Mouse (Mus musculus): ENCODE data around the gene Pygb. TPM values are rescaled to one million over a fixed set of nuclear protein-coding genes. Genes with fewer than 3 reads are reported as not detected.

Gene Pygb
- total and polyA plus RNA-seq, 3 experiments, result 36.4 to 47.7 (median 43.2) TPM

GRCm38 (mm10) chr2:150768678-150769077, 17.9 kb upstream of the Pygb start:
- in situ Hi-C loops (cut with MboI; ENCODE audit: low pct_ligation_motif_present, low pct_unique_long_range_greater_than_20kb, low sequenced_read_pairs), result no loop called here
- H3K4me3 ChIP-seq (replicated peaks in 1 of 3; ENCODE audit: low read depth in 2 of 3, low read length in 2 of 3, poor library complexity in 1 of 3), result no peak overlapping the region
- no peaks in the 10 kb centered on the region for H3K27me3 ChIP-seq (replicated peaks)
- H3K36me3 ChIP-seq (replicated peaks in 1 of 2; ENCODE audit: control insufficient read depth in 1 of 2, insufficient read depth in 1 of 2, low read length in 1 of 2), result peaks cover 68 to 93% of the 10 kb centered on the region in 2 experiments
- peaks cover 0 to 19% of the 10 kb centered on the region in 2 experiments; a peak in 2 of 4 replicates for H3K4me1 ChIP-seq (ENCODE audit: control insufficient read depth in 1 of 2, insufficient read depth in 2 of 2)
- TF ChIP-seq JUND (conservative IDR thresholded peaks at IDR 0.05; ENCODE audit: low read depth, low read length), result no peak
- TF ChIP-seq TBP (conservative IDR thresholded peaks at IDR 0.05; ENCODE audit: low read depth, low read length), result no peak
- no peak for TF ChIP-seq MYC (IDR thresholded peaks at IDR 0.05; ENCODE audit: low read depth, low read length)
- TF ChIP-seq CHD2 (IDR thresholded peaks at IDR 0.05; ENCODE audit: low read length), result no peak
- TF ChIP-seq HCFC1 (IDR thresholded peaks at IDR 0.05; ENCODE audit: low read depth, low read length), result no peak
- no peak for TF ChIP-seq NRF1 (IDR thresholded peaks at IDR 0.05; ENCODE audit: low read depth, low read length)
- TF ChIP-seq ELF1 (IDR thresholded peaks at IDR 0.05; ENCODE audit: low read depth, low read length), result no peak
- no peak for TF ChIP-seq MXI1 (IDR thresholded peaks at IDR 0.05; ENCODE audit: low read depth, low read length)
- TF ChIP-seq UBTF (IDR thresholded peaks at IDR 0.05; ENCODE audit: low read depth, low read length), result no peak
- no peak for TF ChIP-seq POLR2A (IDR thresholded peaks at IDR 0.05; ENCODE audit: low read depth, low read length)
- no peak for TF ChIP-seq ZNF384 (IDR thresholded peaks at IDR 0.05; ENCODE audit: low read depth, low read length)
- H3K79me2 ChIP-seq (replicated peaks; ENCODE audit: control insufficient read depth, extremely low read depth, insufficient read depth, poor library complexity, severe bottlenecking), result no peaks in the 10 kb centered on the region
- dilution Hi-C loops (cut with MboI; ENCODE audit: extremely low pct_ligation_motif_present, extremely low pct_unique_long_range_greater_than_20kb, low sequenced_read_pairs), result no loop called here
- H3K9ac ChIP-seq (ENCODE audit: insufficient read depth, low read depth), result no peak overlapping the region
- no peak overlapping the region for H3K4me2 ChIP-seq (ENCODE audit: insufficient read depth, low read depth, poor library complexity, severe bottlenecking)
- no peaks in the 10 kb centered on the region for H3K9me3 ChIP-seq (replicated peaks; ENCODE audit: low read length)
- no peak overlapping the region for H3K27ac ChIP-seq (ENCODE audit: insufficient read depth, low read depth)
- DNase-seq (ENCODE audit: extremely low read depth), result no peak

DNA sequence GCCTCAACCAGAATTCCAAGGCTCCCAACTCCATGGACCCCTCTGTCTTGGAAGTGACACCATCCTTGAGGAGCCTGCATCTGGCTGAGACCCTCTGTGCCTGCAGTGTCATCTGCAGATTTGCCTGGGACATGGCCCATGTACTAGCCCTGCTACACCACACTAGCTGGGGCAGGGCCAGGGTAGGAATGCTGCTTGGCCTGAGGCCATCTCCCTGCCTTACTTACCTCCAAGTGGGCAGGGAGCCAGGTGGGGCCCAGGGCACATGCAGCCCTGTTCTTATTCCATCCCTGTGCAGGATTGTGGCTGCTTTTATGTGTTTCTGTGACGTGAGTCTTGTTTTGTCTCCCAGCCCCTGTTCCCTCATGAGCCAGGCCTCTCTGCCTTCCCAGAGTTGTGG, 15.8 kb upstream of the Pygb start:
- in situ Hi-C loops (cut with MboI; ENCODE audit: low pct_ligation_motif_present, low pct_unique_long_range_greater_than_20kb, low sequenced_read_pairs), result no loop called here
- H3K9ac ChIP-seq (ENCODE audit: insufficient read depth, low read depth), result no peak overlapping the region
- dilution Hi-C loops (cut with MboI; ENCODE audit: extremely low pct_ligation_motif_present, extremely low pct_unique_long_range_greater_than_20kb, low sequenced_read_pairs), result no loop called here
- no peaks in the 10 kb centered on the region for H3K27me3 ChIP-seq (replicated peaks)
- H3K4me3 ChIP-seq (replicated peaks in 1 of 3; ENCODE audit: low read depth in 2 of 3, low read length in 2 of 3, poor library complexity in 1 of 3), result no peak overlapping the region
- no peak overlapping the region for H3K27ac ChIP-seq (ENCODE audit: insufficient read depth, low read depth)
- peaks cover 51 to 72% of the 10 kb centered on the region in 2 experiments for H3K36me3 ChIP-seq (replicated peaks in 1 of 2; ENCODE audit: control insufficient read depth in 1 of 2, insufficient read depth in 1 of 2, low read length in 1 of 2)
- no peaks in the 10 kb centered on the region for H3K9me3 ChIP-seq (replicated peaks; ENCODE audit: low read length)
- DNase-seq (ENCODE audit: extremely low read depth), result no peak
- peaks cover 0 to 19% of the 10 kb centered on the region in 2 experiments; a peak in 2 of 4 replicates for H3K4me1 ChIP-seq (ENCODE audit: control insufficient read depth in 1 of 2, insufficient read depth in 2 of 2)
- no peak overlapping the region for H3K4me2 ChIP-seq (ENCODE audit: insufficient read depth, low read depth, poor library complexity, severe bottlenecking)
- no peak for TF ChIP-seq EP300 (IDR thresholded peaks at IDR 0.05; ENCODE audit: low read length)
- no peak for TF ChIP-seq CTCF (conservative IDR thresholded peaks at IDR 0.05 in 1 of 2, IDR thresholded peaks at IDR 0.05 in 1 of 2; ENCODE audit: low read depth in 2 of 2, low read length in 2 of 2)
- TF ChIP-seq JUND (conservative IDR thresholded peaks at IDR 0.05; ENCODE audit: low read depth, low read length), result no peak
- no peak for TF ChIP-seq JUN (IDR thresholded peaks at IDR 0.05; ENCODE audit: insufficient read depth, low read depth, low read length)
- TF ChIP-seq NRF1 (IDR thresholded peaks at IDR 0.05; ENCODE audit: low read depth, low read length), result no peak
- TF ChIP-seq ZC3H11A (IDR thresholded peaks at IDR 0.05; ENCODE audit: low read depth, low read length), result no peak
- TF ChIP-seq MEF2A (IDR thresholded peaks at IDR 0.05; ENCODE audit: borderline replicate concordance, low read depth, low read length), result no peak
- no peak for TF ChIP-seq POLR2AphosphoS2 (IDR thresholded peaks at IDR 0.05; ENCODE audit: low read depth, low read length)
- no peak for TF ChIP-seq UBTF (IDR thresholded peaks at IDR 0.05; ENCODE audit: low read depth, low read length)
- no peaks in the 10 kb centered on the region for H3K79me2 ChIP-seq (replicated peaks; ENCODE audit: control insufficient read depth, extremely low read depth, insufficient read depth, poor library complexity, severe bottlenecking)
